Mouse (Mus musculus) NIH3T3 (cell line): Measurements from ENCODE around the gene Plekhm2.
A peak's percentile ranks its signal among the peaks of the same experiment; 100 is the strongest.

Experiments
- DNase-seq: peaks from one replicate; pipeline ENCODE4 v3.0.0-alpha.2; 2012; ENCODE audit warnings: low read depth

Gene Plekhm2

GRCm38 (mm10) chr4:141660884-141661283 is 3.8 kb downstream of the Plekhm2 start:
- DNase-seq, result no peak

DNA sequence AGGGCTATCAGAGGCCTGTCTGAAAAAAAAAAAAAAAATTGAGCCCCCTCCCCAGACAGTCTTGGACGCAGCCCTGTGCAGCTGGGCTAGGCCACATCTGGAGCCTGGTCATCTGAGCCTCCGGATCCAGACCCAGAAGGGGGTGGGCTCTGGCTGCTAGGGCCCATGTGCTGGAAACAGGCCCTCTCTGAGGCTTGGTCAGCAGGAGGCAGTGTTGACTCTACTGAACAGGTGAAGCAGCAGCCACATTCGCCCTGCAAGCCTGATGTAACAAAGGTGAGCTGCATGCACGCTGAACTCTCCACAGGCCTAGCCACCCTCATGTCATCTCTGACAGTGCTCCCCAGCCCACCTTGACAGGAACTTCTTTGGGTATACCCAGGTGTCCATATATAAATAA is 5.0 kb downstream of the Plekhm2 start:
- peak; percentile 44 for DNase-seq

- peak; percentile 25 for DNase-seq
These were observed 5.7 kb downstream of the Plekhm2 start for GRCm38 (mm10) chr4:141658846-141659484.

- no peak for DNase-seq
These were observed 7.8 kb downstream of the Plekhm2 start for GRCm38 (mm10) chr4:141656932-141657331.

DNA sequence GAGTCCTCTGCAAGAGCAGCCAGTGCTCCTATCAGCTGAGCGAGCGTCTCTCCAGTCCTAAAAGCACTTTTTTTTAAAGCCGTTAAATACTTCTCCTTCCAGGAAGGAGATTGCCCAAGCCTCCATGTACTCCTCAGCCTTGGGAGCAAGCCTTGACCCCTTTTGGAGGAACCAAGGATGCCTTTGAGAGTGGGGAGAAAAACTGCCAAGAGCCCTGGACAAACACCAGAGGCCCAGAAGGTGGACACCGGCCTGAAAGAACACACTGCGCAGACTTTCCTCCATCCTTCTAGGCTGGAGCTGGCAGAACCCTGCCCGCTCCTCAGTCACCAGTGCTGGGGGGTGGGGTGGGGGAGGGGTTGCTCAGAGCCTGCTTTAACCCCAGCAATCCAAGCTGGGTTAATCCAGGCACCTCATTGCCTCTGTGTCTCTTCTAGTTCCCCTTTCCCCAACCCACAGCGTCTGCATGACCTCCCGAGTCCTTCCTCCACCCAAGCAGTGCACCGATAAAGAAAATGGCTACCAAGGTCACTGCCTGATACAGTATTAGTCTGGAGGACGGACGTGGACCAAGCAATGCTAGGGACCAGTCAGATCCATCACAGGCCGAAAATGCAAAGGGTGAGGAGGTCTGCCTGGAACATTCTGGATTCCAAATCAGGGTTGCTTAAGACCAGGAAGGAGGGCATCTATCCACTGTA is 8.6 kb downstream of the Plekhm2 start:
- DNase-seq, result no peak

GRCm38 (mm10) chr4:141654509-141654908 is 10.2 kb downstream of the Plekhm2 start:
- no peak for DNase-seq

- no peak for DNase-seq
These were observed 10.9 kb downstream of the Plekhm2 start for GRCm38 (mm10) chr4:141653813-141654212.

GRCm38 (mm10) chr4:141653044-141653443 is 11.7 kb downstream of the Plekhm2 start:
- no peak for DNase-seq

GRCm38 (mm10) chr4:141651944-141652343 is 12.8 kb downstream of the Plekhm2 start:
- DNase-seq, result no peak

DNA sequence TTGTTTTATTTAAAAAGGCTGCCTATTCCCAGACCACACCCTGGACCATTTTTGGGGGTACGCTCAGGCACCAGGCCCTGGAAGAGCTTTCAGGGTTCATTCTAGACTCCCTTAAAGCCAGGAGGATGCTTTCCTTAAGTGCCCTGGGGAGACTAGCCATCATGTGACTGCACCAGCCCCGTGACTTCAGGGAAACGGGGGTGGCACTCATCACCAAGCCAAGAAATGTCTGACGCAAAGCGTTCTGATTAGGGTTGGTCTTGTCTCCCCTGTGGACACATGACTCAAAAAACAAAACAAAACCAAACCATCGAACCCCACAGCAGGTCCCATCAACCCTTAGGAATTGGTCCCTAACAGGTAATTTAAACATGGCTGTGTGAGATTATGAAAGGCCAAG is 13.4 kb downstream of the Plekhm2 start:
- no peak for DNase-seq

DNA sequence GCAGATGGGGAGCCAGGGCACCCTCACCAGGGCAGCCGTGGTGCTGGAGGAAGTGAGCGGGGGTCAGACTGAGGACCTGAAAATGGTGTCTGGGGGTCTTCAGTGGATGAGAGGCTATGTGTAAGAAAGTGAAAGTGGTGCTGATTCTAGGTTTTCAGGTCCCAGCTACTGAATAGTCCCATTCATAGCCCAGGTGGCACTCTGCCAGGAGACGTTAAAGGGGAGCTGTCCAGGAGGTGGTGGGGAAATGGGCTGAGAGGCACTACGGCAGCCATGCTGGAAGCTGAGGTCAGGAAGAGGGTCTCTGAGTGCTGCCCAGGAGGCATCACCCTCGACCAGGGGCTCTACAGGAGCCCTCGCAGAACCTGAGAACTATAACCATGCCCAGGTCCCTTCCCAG is 15.5 kb downstream of the Plekhm2 start:
- DNase-seq, result peak; percentile 49

GRCm38 (mm10) chr4:141648262-141648661 is 16.4 kb downstream of the Plekhm2 start:
- DNase-seq, result no peak

DNA sequence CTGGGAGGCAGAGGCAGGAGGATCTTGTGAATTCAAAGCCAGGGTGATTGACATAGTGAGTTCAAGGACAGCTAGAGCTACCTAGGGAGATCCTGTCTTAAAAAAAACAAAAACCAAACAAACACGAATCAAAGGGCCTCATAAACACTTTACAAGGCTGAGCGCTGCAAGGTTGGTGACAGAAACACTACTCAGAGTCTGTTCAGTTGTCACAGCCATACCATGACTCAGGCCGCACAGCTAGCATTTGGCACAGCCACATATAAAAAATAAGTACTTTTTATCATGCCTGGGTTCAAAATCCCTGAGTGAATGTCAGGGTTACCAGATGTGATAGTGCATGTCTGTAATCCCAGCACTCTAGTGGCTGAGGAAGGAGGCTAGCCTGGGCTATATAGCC is 17.5 kb downstream of the Plekhm2 start:
- DNase-seq, result no peak

DNA sequence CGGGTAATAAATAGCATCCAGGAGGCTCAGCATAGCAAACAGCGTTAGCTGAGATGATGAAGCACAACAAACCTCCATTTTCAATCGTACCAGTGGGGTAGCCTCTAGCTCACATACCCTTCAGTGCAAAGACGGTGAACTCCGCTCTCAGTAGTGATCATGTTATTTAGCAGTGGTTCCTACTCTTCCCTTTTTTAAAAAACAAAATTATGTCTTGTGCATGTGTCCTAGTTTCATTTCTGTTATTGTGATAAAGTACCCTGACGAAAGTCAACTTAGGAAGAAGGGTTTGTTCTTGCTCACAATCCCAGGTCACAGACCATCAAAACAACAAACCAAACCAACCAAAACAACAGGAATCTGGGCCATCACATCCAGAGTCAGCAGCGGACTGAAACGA is 18.7 kb downstream of the Plekhm2 start:
- DNase-seq, result no peak

DNA sequence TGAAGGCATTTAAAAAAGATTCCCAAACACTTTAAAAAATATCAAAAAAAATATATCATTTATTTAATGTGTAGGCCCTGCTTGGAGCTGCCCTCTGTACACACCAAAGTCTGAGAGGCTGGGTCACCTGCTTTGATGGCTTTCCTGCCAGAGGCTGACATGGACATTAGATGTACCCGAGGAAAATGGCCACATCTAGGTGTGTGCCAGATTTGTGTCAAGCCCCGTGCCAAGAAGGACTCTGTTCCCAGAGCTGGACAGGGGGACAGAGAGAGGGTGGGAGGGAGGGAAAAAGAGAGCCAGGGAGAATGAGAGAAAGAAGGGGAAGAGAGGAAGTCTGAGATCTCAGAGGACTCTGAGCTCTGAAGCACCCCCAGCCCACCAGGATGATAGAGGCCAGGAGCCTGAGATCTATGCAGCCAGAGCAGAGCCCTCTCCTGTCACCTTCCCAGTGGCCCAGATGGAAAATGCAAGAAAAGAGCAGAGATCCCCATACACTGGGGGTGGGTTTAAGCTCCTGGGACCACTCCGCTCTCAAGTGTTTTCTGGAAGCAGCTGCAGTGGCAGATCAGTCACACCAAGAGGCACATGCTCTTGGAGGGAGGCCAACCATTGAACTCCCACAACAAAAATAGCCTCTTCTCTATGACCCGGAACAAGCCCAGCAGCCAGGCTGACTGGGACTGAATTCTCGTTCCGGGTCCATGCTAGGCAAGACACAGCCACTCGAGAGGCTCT is 21.4 kb downstream of the Plekhm2 start:
- peak; percentile 59 for DNase-seq

- DNase-seq, result no peak
These were observed 22.5 kb downstream of the Plekhm2 start for GRCm38 (mm10) chr4:141641961-141642811.

DNA sequence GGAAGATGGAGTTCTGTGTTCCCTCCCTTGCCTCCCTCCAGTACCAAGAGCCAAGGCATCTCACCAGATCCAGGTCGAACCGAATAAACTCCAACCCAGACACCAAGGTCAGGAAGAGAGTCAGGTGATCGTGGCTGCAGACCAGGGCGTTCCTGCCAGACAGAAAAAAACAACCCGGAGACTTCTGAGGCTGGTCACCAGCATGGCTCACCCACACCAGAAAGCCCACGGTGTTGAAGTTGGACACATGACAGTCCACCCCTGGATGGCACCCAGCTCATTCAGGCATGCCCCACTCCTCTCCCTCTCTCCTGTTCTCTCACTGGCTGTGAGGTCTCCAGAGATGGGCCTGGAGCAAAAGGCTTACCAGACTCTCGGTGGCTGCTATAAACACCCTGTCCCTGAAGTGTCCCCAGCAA is 23.3 kb downstream of the Plekhm2 start:
- no peak for DNase-seq

DNA sequence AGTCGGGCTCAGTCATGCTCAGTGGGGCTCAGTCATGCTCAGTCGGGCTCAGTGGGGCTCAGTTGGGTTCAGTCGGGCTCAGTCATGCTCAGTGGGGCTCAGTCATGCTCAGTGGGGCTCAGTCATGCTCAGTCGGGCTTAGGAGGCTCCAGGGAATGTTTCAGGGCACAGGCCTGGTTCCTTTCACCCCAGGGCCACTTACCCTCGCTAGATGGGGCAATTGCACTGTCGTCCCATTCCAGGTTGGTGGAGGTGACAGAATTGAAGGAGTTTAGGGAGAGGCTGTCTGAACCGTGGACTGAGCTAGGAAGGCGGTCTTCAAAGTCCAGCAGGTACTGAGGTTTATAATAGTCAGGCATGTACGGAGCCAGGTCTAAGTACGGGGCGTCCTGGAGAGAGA is 25.2 kb downstream of the Plekhm2 start:
- no peak for DNase-seq

DNA sequence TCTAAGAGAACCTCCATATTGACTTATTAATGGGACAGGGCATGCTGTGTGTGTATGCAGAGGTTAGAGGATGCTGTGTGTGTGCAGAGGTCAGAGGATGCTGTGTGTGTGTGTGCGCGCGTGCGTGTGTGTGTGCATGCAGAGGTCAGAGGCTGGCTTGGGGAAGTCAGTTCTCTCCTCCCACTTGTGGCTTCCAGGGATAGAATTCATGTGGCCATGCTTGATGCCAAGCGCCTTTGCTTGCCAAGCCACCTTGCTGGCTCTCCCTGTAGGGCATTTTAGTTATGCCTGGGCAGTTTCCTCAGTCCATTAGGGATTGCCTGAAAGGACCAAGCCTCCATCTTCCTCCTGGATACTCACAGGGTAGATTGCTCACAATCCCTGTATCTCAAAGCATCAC is 28.0 kb downstream of the Plekhm2 start:
- no peak for DNase-seq

GRCm38 (mm10) chr4:141635991-141636390 is 28.7 kb downstream of the Plekhm2 start:
- DNase-seq, result no peak

DNA sequence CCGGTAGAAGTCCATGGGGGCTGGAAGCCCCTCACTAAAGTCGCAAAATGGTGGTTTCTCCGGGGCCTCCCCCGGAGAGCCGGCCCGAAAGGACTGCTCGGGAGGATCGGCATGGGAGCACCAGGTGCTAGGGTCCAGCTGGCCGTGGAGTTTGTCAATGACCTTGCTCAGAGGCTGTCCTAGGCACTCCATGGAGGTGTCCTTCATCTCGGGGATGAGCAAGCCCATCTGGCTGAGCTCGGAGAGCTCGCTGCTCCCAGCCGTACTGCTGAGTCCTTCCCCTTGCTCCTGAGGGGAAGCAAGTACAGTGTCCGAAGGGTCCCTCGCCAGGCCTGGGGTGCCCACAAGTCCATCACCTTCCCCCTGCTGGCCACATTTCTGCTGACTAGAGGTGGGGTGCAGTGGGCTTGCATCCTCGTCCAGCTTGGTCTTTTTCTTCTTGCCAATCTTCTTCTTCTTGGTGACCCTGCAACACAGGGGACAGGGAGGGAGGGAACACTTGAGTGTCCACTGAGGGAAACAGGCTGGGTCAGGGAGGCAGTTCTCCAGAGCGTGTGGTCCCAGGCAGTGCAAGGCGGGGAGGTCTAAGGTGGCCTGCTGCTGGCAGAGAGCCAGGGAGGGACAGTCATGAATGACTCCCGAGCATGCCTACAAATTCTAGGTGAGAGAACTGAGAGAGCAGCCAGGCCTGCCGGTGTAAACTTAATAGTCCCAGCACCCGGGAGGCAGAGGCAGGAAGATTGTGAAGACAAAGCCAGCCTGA is 32.4 kb downstream of the Plekhm2 start:
- DNase-seq, result no peak
